Mouse (Mus musculus): ENCODE measurements around the gene Ube2o. TPM values are rescaled to one million over a fixed set of nuclear protein-coding genes. Genes with fewer than 3 reads are reported as not detected.

Ube2o gene
- polyA plus RNA-seq, 1 experiment from 2014 or later = 17.1 TPM

GRCm38 (mm10) chr11:116511301-116511868 lies 69.9 kb downstream of the Ube2o start:
- no peak for ATAC-seq (replicated peaks; ENCODE audit: insufficient number of reproducible peaks, low FRiP score, low TSS enrichment)
- no peak overlapping the region for H3K27ac ChIP-seq (ENCODE audit: low read depth, low read length)
- peaks cover 7% of the 10 kb centered on the region; the same call in 1 of the 2 replicates for H3K27me3 ChIP-seq (ENCODE audit: control insufficient read depth, insufficient read depth, low read length)
- H3K4me1 ChIP-seq (ENCODE audit: control insufficient read depth, insufficient read depth, low read length) = no peaks in the 10 kb centered on the region
- 51% methylated on average over 7 of the region's 7 CpGs for WGBS (ENCODE audit: insufficient replicate concordance)
- H3K4me2 ChIP-seq = no peak overlapping the region
- H3K36me3 ChIP-seq (ENCODE audit: control insufficient read depth, insufficient read depth, low read length) = no peaks in the 10 kb centered on the region
- H3K9me3 ChIP-seq (replicated peaks; ENCODE audit: control insufficient read depth, low read length) = no peaks in the 10 kb centered on the region
- no peak overlapping the region for H3K4me3 ChIP-seq (ENCODE audit: low read depth, low read length)
- H3K9ac ChIP-seq (ENCODE audit: low read depth, low read length) = no peak overlapping the region

DNA sequence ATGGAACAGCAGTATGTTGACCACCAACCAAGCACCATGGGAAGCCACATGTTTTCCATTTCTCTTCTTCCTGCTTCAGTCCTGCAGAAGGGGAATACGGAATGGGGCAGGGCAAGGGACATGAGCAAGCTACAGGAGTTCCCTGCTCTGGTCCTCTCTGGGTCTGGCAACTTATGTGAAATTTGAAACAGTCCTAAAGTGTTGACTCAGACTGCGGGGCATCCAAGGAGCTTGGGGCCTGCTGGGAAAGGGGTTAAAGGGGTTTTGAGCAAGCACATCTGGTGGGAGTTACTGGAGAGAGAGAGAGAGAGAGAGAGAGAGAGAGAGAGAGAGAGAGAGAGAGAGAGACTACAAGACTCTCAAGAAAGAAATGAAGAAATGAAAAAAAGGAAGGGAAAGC lies 72.6 kb downstream of the Ube2o start:
- H3K27ac ChIP-seq (ENCODE audit: low read depth, low read length) = no peak overlapping the region

DNA sequence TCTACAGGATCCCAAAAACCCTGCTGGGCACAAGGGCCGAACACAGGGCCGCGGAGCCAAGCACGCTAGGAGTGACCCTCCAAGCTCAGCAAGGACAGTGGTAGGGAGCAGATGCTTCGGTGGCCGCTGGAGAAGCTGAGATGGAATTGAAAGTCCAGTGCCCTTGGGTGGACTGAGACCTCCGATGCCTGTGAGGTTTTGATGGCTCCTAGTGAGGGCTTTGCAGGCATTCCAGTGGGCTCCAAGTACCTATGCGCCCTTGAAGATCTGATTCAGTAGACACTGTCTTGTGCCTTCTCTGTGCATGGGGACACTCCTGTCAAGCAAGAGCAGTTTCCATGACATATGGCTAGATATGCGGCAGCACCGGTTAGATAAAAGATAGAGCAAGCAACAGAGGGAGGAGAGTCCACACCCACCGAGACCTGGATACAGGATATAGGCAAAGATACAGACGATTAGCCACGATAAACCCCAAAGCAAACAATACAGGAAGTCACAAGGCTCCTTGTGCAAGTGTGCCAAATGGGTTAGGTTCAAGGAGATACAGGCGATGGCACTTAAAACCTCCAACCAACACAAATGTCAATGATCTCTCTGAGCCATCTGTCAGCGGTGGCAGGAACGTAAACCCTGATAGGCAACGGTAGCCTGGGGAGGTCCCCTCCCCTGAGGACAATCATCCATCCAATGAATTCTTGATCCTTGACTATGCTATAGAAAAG lies 74.9 kb downstream of the Ube2o start:
- H3K27me3 ChIP-seq (ENCODE audit: control insufficient read depth, insufficient read depth, low read length) = no peaks in the 10 kb centered on the region
- H3K4me3 ChIP-seq (ENCODE audit: low read depth, low read length) = no peak overlapping the region
- no peaks in the 10 kb centered on the region for H3K36me3 ChIP-seq (ENCODE audit: control insufficient read depth, insufficient read depth, low read length)
- 64% methylated on average over 17 of the region's 17 CpGs for WGBS (ENCODE audit: insufficient replicate concordance)
- H3K9ac ChIP-seq (ENCODE audit: low read depth, low read length) = no peak overlapping the region
- H3K9me3 ChIP-seq (replicated peaks; ENCODE audit: control insufficient read depth, low read length) = no peaks in the 10 kb centered on the region
- H3K4me1 ChIP-seq (ENCODE audit: control insufficient read depth, insufficient read depth, low read length) = no peaks in the 10 kb centered on the region
- H3K4me2 ChIP-seq = no peak overlapping the region
- ATAC-seq (replicated peaks; ENCODE audit: insufficient number of reproducible peaks, low FRiP score, low TSS enrichment) = no peak
- H3K27ac ChIP-seq (ENCODE audit: low read depth, low read length) = no peak overlapping the region

More for the DNA sequence above, 72.6 kb downstream of the Ube2o start:
- H3K4me3 ChIP-seq (ENCODE audit: low read depth, low read length) = no peak overlapping the region
- no peaks in the 10 kb centered on the region for H3K9me3 ChIP-seq (replicated peaks; ENCODE audit: control insufficient read depth, low read length)
- no peaks in the 10 kb centered on the region for H3K36me3 ChIP-seq (ENCODE audit: control insufficient read depth, insufficient read depth, low read length)
- H3K4me2 ChIP-seq = no peak overlapping the region
- H3K9ac ChIP-seq (ENCODE audit: low read depth, low read length) = no peak overlapping the region
- H3K27me3 ChIP-seq (ENCODE audit: control insufficient read depth, insufficient read depth, low read length) = no peaks in the 10 kb centered on the region
- no peaks in the 10 kb centered on the region for H3K4me1 ChIP-seq (ENCODE audit: control insufficient read depth, insufficient read depth, low read length)
- ATAC-seq (replicated peaks; ENCODE audit: insufficient number of reproducible peaks, low FRiP score, low TSS enrichment) = no peak
- WGBS (ENCODE audit: insufficient replicate concordance) = 62% methylated on average over 2 of the region's 2 CpGs

DNA sequence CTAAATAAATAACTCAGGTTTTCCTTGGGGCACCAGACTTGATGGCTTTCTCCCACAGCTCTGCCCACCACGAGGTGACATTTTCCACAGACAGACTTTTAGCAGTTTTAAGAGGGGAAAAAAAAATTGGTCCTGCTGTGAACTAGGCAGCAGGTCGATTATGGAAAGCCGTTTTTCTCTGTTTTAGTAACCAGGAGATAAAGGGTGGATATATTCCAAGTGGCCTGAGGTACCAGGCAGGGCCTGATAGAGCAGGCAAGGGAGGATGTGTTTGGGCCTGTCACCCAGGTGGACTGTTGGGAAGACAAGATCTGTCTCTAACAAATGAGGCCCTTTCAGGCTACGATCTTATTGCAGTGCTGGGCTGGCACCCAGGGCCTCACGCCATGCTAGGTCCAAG lies 75.7 kb downstream of the Ube2o start:
- Histone ChIP-seq H3K9ac (ENCODE audit: low read depth, low read length) (no peak overlapping the region), H3K4me1 (ENCODE audit: control insufficient read depth, insufficient read depth, low read length) (no peaks in the 10 kb centered on the region), H3K9me3 (replicated peaks; ENCODE audit: control insufficient read depth, low read length) (no peaks in the 10 kb centered on the region), H3K36me3 (ENCODE audit: control insufficient read depth, insufficient read depth, low read length) (no peaks in the 10 kb centered on the region), H3K27ac (ENCODE audit: low read depth, low read length) (no peak overlapping the region), H3K4me2 (no peak overlapping the region), H3K27me3 (ENCODE audit: control insufficient read depth, insufficient read depth, low read length) (no peaks in the 10 kb centered on the region), H3K4me3 (ENCODE audit: low read depth, low read length) (no peak overlapping the region)
- WGBS (ENCODE audit: insufficient replicate concordance) = 61% methylated on average over 5 of the region's 5 CpGs
- ATAC-seq (replicated peaks; ENCODE audit: insufficient number of reproducible peaks, low FRiP score, low TSS enrichment) = no peak

DNA sequence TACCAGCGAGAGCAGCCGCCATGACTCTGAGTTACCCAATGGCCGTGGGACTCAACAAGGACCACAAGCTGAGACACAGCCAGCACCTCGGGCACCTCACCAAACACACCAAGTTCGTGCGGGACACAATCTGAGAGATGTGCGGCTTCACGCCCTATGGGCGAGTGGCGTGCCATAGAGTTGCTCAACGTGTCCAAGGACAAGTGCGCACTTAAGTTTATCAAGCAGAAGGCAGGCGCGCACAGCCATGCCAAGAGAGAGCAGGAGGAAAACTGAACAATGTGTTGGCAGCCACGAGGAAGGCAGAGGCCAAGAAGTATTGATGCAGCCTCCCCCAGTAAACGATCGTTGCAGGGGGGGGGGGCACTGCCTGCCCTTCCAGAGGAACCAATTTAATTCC lies 76.7 kb downstream of the Ube2o start:
- Histone ChIP-seq H3K27me3 (ENCODE audit: control insufficient read depth, insufficient read depth, low read length) (no peaks in the 10 kb centered on the region), H3K4me1 (ENCODE audit: control insufficient read depth, insufficient read depth, low read length) (no peaks in the 10 kb centered on the region), H3K4me2 (no peak overlapping the region), H3K27ac (ENCODE audit: low read depth, low read length) (no peak overlapping the region), H3K36me3 (ENCODE audit: control insufficient read depth, insufficient read depth, low read length) (no peaks in the 10 kb centered on the region), H3K4me3 (ENCODE audit: low read depth, low read length) (no peak overlapping the region), H3K9ac (ENCODE audit: low read depth, low read length) (no peak overlapping the region), H3K9me3 (replicated peaks; ENCODE audit: control insufficient read depth, low read length) (no peaks in the 10 kb centered on the region)
- 84% methylated on average over 17 of the region's 17 CpGs for WGBS (ENCODE audit: insufficient replicate concordance)
- ATAC-seq (replicated peaks; ENCODE audit: insufficient number of reproducible peaks, low FRiP score, low TSS enrichment) = no peak

GRCm38 (mm10) chr11:116501005-116501746 lies 80.1 kb downstream of the Ube2o start:
- no peak overlapping the region for H3K4me3 ChIP-seq (ENCODE audit: low read depth, low read length)
- no peaks in the 10 kb centered on the region for H3K27me3 ChIP-seq (ENCODE audit: control insufficient read depth, insufficient read depth, low read length)
- no peaks in the 10 kb centered on the region for H3K36me3 ChIP-seq (ENCODE audit: control insufficient read depth, insufficient read depth, low read length)
- H3K27ac ChIP-seq (ENCODE audit: low read depth, low read length) = no peak overlapping the region
- WGBS (ENCODE audit: insufficient replicate concordance) = 28% methylated on average over 7 of the region's 7 CpGs
- no peak overlapping the region for H3K9ac ChIP-seq (ENCODE audit: low read depth, low read length)
- H3K4me1 ChIP-seq (ENCODE audit: control insufficient read depth, insufficient read depth, low read length) = no peaks in the 10 kb centered on the region
- H3K9me3 ChIP-seq (replicated peaks; ENCODE audit: control insufficient read depth, low read length) = 0 out of 2 replicates have a peak, but pooled peaks cover 2% of the 10 kb centered on the region
- H3K4me2 ChIP-seq = no peak overlapping the region
- ATAC-seq (replicated peaks; ENCODE audit: insufficient number of reproducible peaks, low FRiP score, low TSS enrichment) = no peak

GRCm38 (mm10) chr11:116499018-116499417 lies 82.2 kb downstream of the Ube2o start:
- H3K4me3 ChIP-seq (ENCODE audit: low read depth, low read length) = no peak overlapping the region
- peak overlapping the region; percentile 66 for H3K4me2 ChIP-seq

DNA sequence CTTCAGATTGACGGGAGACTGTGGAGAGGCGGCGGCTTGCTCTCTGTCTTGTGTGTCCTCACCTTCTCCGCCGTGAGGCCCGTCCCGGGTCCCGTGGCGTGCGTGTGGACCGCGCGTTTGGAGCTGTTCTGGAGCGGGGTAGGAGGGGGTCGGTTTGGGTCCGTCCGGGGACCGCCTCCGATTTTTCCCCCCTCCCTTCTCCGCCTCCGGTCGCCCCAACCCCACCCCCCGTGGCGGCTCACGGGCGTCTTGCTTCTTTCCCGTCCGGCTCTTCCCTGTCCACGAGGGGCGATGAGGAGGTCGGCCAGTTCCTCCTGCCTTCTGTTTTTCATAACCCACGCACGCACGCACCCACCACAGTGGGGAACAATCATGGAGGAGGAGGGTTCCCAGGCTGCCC lies 82.7 kb downstream of the Ube2o start:
- ATAC-seq (replicated peaks; ENCODE audit: insufficient number of reproducible peaks, low FRiP score, low TSS enrichment) = no peak
- Histone ChIP-seq H3K27ac (ENCODE audit: low read depth, low read length) (no peak overlapping the region), H3K36me3 (ENCODE audit: control insufficient read depth, insufficient read depth, low read length) (no peaks in the 10 kb centered on the region), H3K4me2 (peak overlapping the region; percentile 66), H3K4me3 (ENCODE audit: low read depth, low read length) (peak overlapping the region; percentile 36), H3K9ac (ENCODE audit: low read depth, low read length) (peak overlapping the region; percentile 56; the same call in 1 of the 2 replicates), H3K4me1 (ENCODE audit: control insufficient read depth, insufficient read depth, low read length) (no peaks in the 10 kb centered on the region), H3K27me3 (ENCODE audit: control insufficient read depth, insufficient read depth, low read length) (no peaks in the 10 kb centered on the region), H3K9me3 (replicated peaks; ENCODE audit: control insufficient read depth, low read length) (0 out of 2 replicates have a peak, but pooled peaks cover 2% of the 10 kb centered on the region)
- 21% methylated on average over 34 of the region's 34 CpGs for WGBS (ENCODE audit: insufficient replicate concordance)

More at GRCm38 (mm10) chr11:116499018-116499417, 82.2 kb downstream of the Ube2o start:
- no peaks in the 10 kb centered on the region for H3K27me3 ChIP-seq (ENCODE audit: control insufficient read depth, insufficient read depth, low read length)
- no peaks in the 10 kb centered on the region for H3K36me3 ChIP-seq (ENCODE audit: control insufficient read depth, insufficient read depth, low read length)
- H3K9me3 ChIP-seq (replicated peaks; ENCODE audit: control insufficient read depth, low read length) = 0 out of 2 replicates have a peak, but pooled peaks cover 2% of the 10 kb centered on the region
- H3K27ac ChIP-seq (ENCODE audit: low read depth, low read length) = no peak overlapping the region
- H3K9ac ChIP-seq (ENCODE audit: low read depth, low read length) = no peak overlapping the region
- 43% methylated on average over 6 of the region's 6 CpGs for WGBS (ENCODE audit: insufficient replicate concordance)
- no peak for ATAC-seq (replicated peaks; ENCODE audit: insufficient number of reproducible peaks, low FRiP score, low TSS enrichment)
- no peaks in the 10 kb centered on the region for H3K4me1 ChIP-seq (ENCODE audit: control insufficient read depth, insufficient read depth, low read length)
